Mouse (Mus musculus): ENCODE data around the gene Dnttip1. TPM values are rescaled to one million over a fixed set of nuclear protein-coding genes. Genes with fewer than 3 reads are reported as not detected.

Gene Dnttip1
- polyA plus RNA-seq, 2 experiments = 26.0 to 36.7 TPM

DNA sequence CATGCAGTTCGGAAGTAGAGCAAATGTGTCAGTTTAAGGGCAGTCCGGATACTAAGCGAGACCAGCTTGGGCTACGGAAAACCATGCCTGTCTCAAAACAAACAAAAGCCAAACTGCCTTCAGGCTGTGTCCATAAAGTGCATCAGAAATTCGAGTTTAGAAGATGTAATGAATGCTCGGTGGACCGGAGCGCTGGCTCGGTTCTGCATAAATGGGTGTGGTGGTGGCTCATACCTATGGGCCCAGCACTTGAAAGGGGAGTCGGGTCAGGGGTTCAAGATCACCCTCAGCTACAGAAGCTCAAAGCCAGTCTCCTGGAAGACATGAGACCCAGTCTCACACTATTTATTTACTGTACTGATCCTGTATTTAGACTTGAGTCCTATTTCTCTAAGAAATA, 42.0 kb downstream of the Dnttip1 start:
- Histone ChIP-seq H3K36me3 (replicated peaks; ENCODE audit: control insufficient read depth, insufficient read depth, low read depth) (peaks cover 5% of the 10 kb centered on the region), H3K4me1 (replicated peaks; ENCODE audit: control insufficient read depth in 2 of 2, insufficient read depth in 2 of 2, low read length in 1 of 2) (peaks cover 14 to 28% of the 10 kb centered on the region in 2 experiments), H3K27ac (no peak overlapping the region), H3K4me2 (ENCODE audit: low read depth) (no peak overlapping the region), H3K27me3 (ENCODE audit: control insufficient read depth, insufficient read depth, low read length) (peaks cover 7% of the 10 kb centered on the region), H3K9ac (replicated peaks) (no peak overlapping the region), H3K4me3 (ENCODE audit: insufficient read depth in 1 of 2, low read depth in 2 of 2, low read length in 2 of 2) (no peak overlapping the region), H3K9me3 (ENCODE audit: control insufficient read depth, low read length) (no peaks in the 10 kb centered on the region)
- TF ChIP-seq EP300 (IDR thresholded peaks at IDR 0.05; ENCODE audit: low read depth) (no peak), CTCF (IDR thresholded peaks at IDR 0.05; ENCODE audit: low read depth) (no peak)
- no peak for ATAC-seq (ENCODE audit: insufficient read depth)
- no peak for DNase-seq (ENCODE audit: low read depth in 3 of 3, low spot score in 3 of 3)
- WGBS (ENCODE audit: insufficient replicate concordance) = 85% methylated on average over 10 of the region's 10 CpGs

DNA sequence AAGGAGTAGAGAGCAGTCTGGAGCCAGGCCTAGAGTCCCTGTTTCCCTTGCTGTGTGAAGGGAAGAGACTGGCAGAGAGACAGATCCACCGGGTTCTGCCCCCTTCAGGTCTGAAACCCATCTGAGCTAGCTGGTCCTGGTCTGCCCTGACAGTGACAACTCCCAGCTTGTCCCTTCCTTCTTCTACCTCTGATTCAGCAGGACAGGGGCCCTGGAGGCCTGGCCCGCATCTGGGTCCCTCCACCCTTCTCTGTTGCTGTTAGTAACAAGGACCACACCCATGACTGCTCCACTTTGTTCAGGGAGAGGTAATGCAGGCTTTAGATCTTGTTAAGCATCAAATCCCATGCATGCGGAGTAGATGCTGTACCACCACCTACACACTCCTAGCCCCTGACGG, 42.6 kb downstream of the Dnttip1 start:
- DNase-seq (ENCODE audit: low read depth in 3 of 3, low spot score in 3 of 3) = no peak
- no peaks in the 10 kb centered on the region for H3K9me3 ChIP-seq (ENCODE audit: control insufficient read depth, low read length)
- peaks cover 7% of the 10 kb centered on the region for H3K27me3 ChIP-seq (ENCODE audit: control insufficient read depth, insufficient read depth, low read length)
- TF ChIP-seq CTCF (IDR thresholded peaks at IDR 0.05; ENCODE audit: low read depth) (0 out of 2 replicates have a peak, but pooled peaks have one; percentile 17), EP300 (IDR thresholded peaks at IDR 0.05; ENCODE audit: low read depth) (no peak)
- H3K36me3 ChIP-seq (replicated peaks; ENCODE audit: control insufficient read depth, insufficient read depth, low read depth) = peaks cover 5% of the 10 kb centered on the region
- H3K4me2 ChIP-seq (ENCODE audit: low read depth) = peak overlapping the region; percentile 9
- no peak overlapping the region for H3K9ac ChIP-seq (replicated peaks)
- WGBS (ENCODE audit: insufficient replicate concordance) = 61% methylated on average over 4 of the region's 4 CpGs
- peak; percentile 36 for ATAC-seq (ENCODE audit: insufficient read depth)
- no peak overlapping the region for H3K4me3 ChIP-seq (ENCODE audit: insufficient read depth in 1 of 2, low read depth in 2 of 2, low read length in 2 of 2)
- H3K27ac ChIP-seq = no peak overlapping the region
- peaks cover 14 to 28% of the 10 kb centered on the region in 2 experiments for H3K4me1 ChIP-seq (replicated peaks; ENCODE audit: control insufficient read depth in 2 of 2, insufficient read depth in 2 of 2, low read length in 1 of 2)

DNA sequence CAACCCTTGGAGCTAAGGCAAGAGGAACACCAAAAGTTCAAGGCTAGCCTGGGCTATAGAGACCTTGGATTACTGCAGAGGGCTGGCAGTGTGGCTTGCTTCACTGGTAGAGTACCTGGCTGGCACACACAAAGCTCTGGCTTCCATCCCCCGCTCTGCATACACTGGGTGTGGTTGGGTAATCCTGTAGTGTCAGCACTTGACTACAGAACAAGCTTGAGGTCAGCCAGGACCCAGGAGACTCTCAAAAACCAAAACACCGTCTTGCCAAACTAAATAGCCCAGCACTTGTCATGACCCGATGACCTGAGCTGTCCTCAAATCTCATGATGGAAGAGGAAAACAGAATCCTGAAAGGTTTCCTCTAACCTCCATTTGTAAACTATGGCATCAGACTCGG, 44.7 kb downstream of the Dnttip1 start:
- Histone ChIP-seq H3K27me3 (ENCODE audit: control insufficient read depth, insufficient read depth, low read length) (peaks cover 3% of the 10 kb centered on the region; the same call in 1 of the 2 replicates), H3K4me1 (replicated peaks; ENCODE audit: control insufficient read depth in 2 of 2, insufficient read depth in 2 of 2, low read length in 1 of 2) (peaks cover 7 to 21% of the 10 kb centered on the region in 2 experiments), H3K4me3 (ENCODE audit: insufficient read depth in 1 of 2, low read depth in 2 of 2, low read length in 2 of 2) (no peak overlapping the region), H3K36me3 (replicated peaks; ENCODE audit: control insufficient read depth, insufficient read depth, low read depth) (peaks cover 15% of the 10 kb centered on the region), H3K4me2 (ENCODE audit: low read depth) (no peak overlapping the region), H3K9me3 (ENCODE audit: control insufficient read depth, low read length) (no peaks in the 10 kb centered on the region), H3K9ac (replicated peaks) (no peak overlapping the region), H3K27ac (no peak overlapping the region)
- no peak for DNase-seq (ENCODE audit: low read depth in 3 of 3, low spot score in 3 of 3)
- no peak for ATAC-seq (ENCODE audit: insufficient read depth)
- TF ChIP-seq CTCF (IDR thresholded peaks at IDR 0.05; ENCODE audit: low read depth) = no peak
- no peak for TF ChIP-seq EP300 (IDR thresholded peaks at IDR 0.05; ENCODE audit: low read depth)
- 77% methylated on average over 4 of the region's 4 CpGs for WGBS (ENCODE audit: insufficient replicate concordance)

GRCm38 (mm10) chr2:164791841-164792261, 46.1 kb downstream of the Dnttip1 start:
- Histone ChIP-seq H3K36me3 (replicated peaks; ENCODE audit: control insufficient read depth, insufficient read depth, low read depth) (peaks cover 20% of the 10 kb centered on the region), H3K4me2 (ENCODE audit: low read depth) (no peak overlapping the region), H3K27me3 (ENCODE audit: control insufficient read depth, insufficient read depth, low read length) (no peaks in the 10 kb centered on the region), H3K27ac (no peak overlapping the region), H3K4me1 (replicated peaks; ENCODE audit: control insufficient read depth in 2 of 2, insufficient read depth in 2 of 2, low read length in 1 of 2) (peaks cover 7 to 15% of the 10 kb centered on the region in 2 experiments; a peak in 3 of 4 replicates), H3K9me3 (ENCODE audit: control insufficient read depth, low read length) (no peaks in the 10 kb centered on the region), H3K9ac (replicated peaks) (no peak overlapping the region), H3K4me3 (ENCODE audit: insufficient read depth in 1 of 2, low read depth in 2 of 2, low read length in 2 of 2) (no peak overlapping the region)
- no peak for DNase-seq (ENCODE audit: low read depth in 3 of 3, low spot score in 3 of 3)
- 89% methylated on average over 18 of the region's 18 CpGs for WGBS (ENCODE audit: insufficient replicate concordance)
- ATAC-seq (ENCODE audit: insufficient read depth) = no peak
- no peak for TF ChIP-seq EP300 (IDR thresholded peaks at IDR 0.05; ENCODE audit: low read depth)
- TF ChIP-seq CTCF (IDR thresholded peaks at IDR 0.05; ENCODE audit: low read depth) = 0 out of 2 replicates have a peak, but pooled peaks have one; percentile 3

DNA sequence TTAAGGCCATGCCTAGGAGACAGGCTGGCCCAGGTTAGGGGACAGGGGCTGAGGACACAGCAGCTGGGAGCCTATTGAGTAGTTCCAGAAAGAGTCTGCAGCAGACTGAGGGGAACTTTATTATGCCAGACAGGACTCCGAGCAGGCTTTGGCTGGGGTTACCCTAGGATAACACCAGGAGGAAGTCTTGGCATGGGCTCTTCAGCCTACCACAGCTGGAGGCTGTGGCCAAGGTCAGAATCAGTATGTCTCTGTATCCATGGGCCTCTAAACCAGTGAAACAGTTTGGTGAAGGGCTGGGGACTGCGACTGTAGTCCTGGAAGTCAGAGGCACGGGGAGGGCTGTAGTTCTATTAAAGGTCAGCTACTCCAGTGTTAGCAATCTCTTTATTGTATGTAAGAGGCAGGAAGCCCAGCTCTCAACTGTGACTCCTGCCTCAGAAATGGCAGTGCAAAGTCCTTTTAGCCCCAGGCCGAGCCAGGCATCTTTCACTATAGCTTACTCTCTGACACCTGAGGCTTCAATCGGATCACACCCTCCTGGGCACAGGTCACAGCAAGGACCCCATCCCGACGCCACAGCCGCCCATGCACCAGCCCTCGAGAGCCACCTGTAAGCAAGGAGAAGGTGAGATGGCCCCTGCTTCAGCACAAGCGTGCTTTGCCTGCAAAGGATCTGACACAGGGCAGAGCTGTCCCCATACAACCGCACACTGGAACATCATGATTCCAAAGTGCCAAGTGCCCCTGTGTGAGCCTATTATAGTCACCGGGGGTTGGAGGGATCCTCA, 46.8 kb downstream of the Dnttip1 start:
- no peak for TF ChIP-seq CTCF (IDR thresholded peaks at IDR 0.05; ENCODE audit: low read depth)
- TF ChIP-seq EP300 (IDR thresholded peaks at IDR 0.05; ENCODE audit: low read depth) = no peak
- WGBS (ENCODE audit: insufficient replicate concordance) = 85% methylated on average over 12 of the region's 12 CpGs
- peaks cover 24% of the 10 kb centered on the region for H3K36me3 ChIP-seq (replicated peaks; ENCODE audit: control insufficient read depth, insufficient read depth, low read depth)
- no peak overlapping the region for H3K4me2 ChIP-seq (ENCODE audit: low read depth)
- H3K4me1 ChIP-seq (replicated peaks; ENCODE audit: control insufficient read depth in 2 of 2, insufficient read depth in 2 of 2, low read length in 1 of 2) = peaks cover 7 to 13% of the 10 kb centered on the region in 2 experiments; a peak in 3 of 4 replicates
- no peaks in the 10 kb centered on the region for H3K9me3 ChIP-seq (ENCODE audit: control insufficient read depth, low read length)
- H3K9ac ChIP-seq (replicated peaks) = no peak overlapping the region
- no peak for ATAC-seq (ENCODE audit: insufficient read depth)
- no peak for DNase-seq (ENCODE audit: low read depth in 3 of 3, low spot score in 3 of 3)
- no peak overlapping the region for H3K4me3 ChIP-seq (ENCODE audit: insufficient read depth in 1 of 2, low read depth in 2 of 2, low read length in 2 of 2)
- no peak overlapping the region for H3K27ac ChIP-seq
- no peaks in the 10 kb centered on the region for H3K27me3 ChIP-seq (ENCODE audit: control insufficient read depth, insufficient read depth, low read length)

All from liver, embryonic 14.5 days (tissue).